Mouse (Mus musculus) frontal cortex, postnatal 36 days (tissue): ENCODE measurements at regions not wholly inside any gene's neighbourhood (a gene's known extent, or its start where the extent isn't known, plus 50 kb on each side); places are given as distances from the start of the nearest gene placed in this dataset.
A peak's percentile ranks its signal among the peaks of the same experiment; 100 is the strongest.

ENCODE experiments used
- DNase-seq, 2 experiments: peaks; one replicate each; pipeline ENCODE4 v3.0.0; 2022; ENCODE audit warnings: low spot score in 2 of 2

- no peak for DNase-seq
Measured at GRCm38 (mm10) chr5:118494649-118495477, 65.6 kb upstream of the Med13l start.

- DNase-seq, result no peak
Measured at GRCm38 (mm10) chr5:118495478-118495760, 65.1 kb upstream of the Med13l start.

GRCm38 (mm10) chr5:118501624-118502023 lies 58.9 kb upstream of the Med13l start:
- no peak for DNase-seq

GRCm38 (mm10) chr5:118502991-118503390 lies 57.5 kb upstream of the Med13l start:
- DNase-seq, result peak in 1 of 2 experiments; percentile 7

GRCm38 (mm10) chr5:118504170-118504569 lies 56.3 kb upstream of the Med13l start:
- DNase-seq, result no peak

- DNase-seq, result no peak
Measured at GRCm38 (mm10) chr5:118504926-118505325, 55.6 kb upstream of the Med13l start.

- no peak for DNase-seq
Measured at GRCm38 (mm10) chr5:118509871-118510270, 50.6 kb upstream of the Med13l start.
